Mouse (Mus musculus): ENCODE data around the gene Rfc4. TPM values are rescaled to one million over a fixed set of nuclear protein-coding genes. Genes with fewer than 3 reads are reported as not detected.

Rfc4 gene
- polyA plus RNA-seq, 1 experiment from 2014 or later = 2.4 TPM

DNA sequence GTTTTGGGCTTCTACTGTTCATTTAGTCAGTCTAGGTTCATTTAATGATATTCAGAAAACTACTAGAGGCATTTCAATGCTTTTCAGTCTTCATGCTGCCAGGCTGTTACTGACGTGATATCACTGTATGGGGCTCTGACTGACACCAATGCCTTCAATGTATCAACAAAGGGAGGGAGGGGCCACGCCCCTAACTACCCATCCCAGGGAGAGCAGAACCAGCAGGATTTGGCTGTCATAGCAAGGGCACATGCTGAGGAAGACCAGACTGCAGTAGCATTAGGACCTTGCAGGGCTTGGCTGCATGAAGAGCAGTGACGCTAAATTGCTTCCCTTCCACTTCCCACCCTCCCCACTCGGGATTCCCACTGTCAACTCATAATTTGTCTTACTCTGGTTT, 10.4 kb downstream of the Rfc4 start:
- Histone ChIP-seq H3K27ac (no peak overlapping the region), H3K36me3 (ENCODE audit: inconsistent target) (peaks cover 16% of the 10 kb centered on the region), H3K4me3 (ENCODE audit: inconsistent target) (no peak overlapping the region), H3K79me2 (ENCODE audit: inconsistent target) (no peaks in the 10 kb centered on the region)
- 93% methylated on average over 4 of the region's 4 CpGs for WGBS (ENCODE audit: missing documents)

DNA sequence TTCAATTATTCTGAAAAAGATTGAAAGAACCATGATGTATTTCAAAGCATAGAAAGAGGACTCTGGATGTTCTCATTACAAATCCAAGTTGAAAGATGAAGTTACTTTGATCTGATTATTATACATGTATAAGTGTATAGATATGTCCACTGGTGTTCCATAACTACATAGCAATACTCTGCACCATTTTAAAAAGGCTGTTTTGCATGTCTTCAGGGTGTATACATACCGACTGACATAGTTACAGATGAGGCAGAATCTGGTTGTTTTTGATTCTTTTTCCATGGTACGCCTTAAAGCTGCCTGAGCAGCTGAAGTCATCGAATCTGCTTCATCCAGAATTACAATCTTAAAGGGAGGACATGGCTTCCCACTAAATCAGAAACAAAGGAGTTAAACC, 12.1 kb downstream of the Rfc4 start:
- Histone ChIP-seq H3K79me2 (ENCODE audit: inconsistent target) (peaks cover 15% of the 10 kb centered on the region), H3K27ac (no peak overlapping the region), H3K4me3 (ENCODE audit: inconsistent target) (no peak overlapping the region), H3K36me3 (ENCODE audit: inconsistent target) (peaks cover 29% of the 10 kb centered on the region)
- WGBS (ENCODE audit: missing documents) = 87% methylated on average over 3 of the region's 3 CpGs

DNA sequence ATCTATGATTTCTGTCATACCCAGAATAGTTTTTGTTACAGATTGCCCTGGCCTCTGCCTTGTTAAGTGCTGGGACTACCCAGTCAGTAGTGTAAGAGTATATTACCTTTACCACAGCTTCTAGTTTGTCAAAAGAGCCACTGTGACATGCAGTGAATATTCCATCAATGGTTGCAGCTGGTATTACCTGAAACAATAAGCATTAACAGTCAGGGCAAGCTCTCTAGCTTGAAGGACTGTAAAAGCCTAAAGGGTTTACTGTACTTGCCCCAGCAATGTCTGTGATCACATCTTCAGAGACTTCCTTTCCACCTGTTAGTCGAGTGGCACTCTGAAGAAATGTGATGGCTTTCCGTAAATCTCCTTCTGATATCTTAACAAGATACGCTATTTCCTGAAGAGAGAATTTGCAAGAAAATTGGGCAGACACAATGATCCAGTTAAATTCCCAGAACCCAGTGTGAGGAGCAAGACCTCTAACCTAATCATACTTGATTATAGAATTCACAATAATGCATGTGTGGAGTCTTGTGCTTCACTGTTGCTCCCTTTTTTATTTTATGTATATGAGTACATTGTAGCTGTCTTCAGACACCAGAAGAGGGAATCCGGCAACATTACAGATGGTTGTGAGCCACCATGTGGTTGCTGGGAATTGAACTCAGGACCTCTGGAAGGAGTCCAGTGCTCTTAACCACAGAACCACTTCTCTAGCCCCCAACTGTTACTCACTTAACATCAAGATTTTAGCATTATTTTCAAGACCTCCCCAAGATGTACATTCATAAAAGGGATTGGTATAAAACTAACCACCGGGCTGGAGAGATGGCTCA, 13.0 kb downstream of the Rfc4 start:
- 72% methylated on average over 5 of the region's 5 CpGs for WGBS (ENCODE audit: missing documents)
- Histone ChIP-seq H3K4me3 (ENCODE audit: inconsistent target) (no peak overlapping the region), H3K27ac (no peak overlapping the region), H3K79me2 (ENCODE audit: inconsistent target) (peaks cover 24% of the 10 kb centered on the region), H3K36me3 (ENCODE audit: inconsistent target) (peaks cover 39% of the 10 kb centered on the region)

DNA sequence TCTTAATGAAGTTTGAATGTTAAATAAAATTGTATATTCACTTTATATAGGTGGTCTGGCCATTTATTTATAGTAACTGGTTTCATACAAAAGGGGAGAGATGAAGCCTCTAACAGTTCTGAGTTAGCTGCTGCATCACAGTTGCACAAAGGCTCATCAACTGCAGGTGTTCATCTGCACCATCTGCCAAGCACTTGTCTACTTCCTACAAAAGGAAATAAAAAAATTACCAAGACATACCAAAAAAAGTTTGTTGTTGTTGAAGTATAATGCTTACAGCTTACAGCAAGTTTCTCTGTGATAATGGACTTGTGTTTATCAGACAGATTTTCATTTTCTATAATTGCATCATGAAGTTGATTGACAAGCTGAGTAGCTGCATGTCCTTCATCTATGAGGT, 13.6 kb downstream of the Rfc4 start:
- no peak overlapping the region for H3K4me3 ChIP-seq (ENCODE audit: inconsistent target)
- H3K79me2 ChIP-seq (ENCODE audit: inconsistent target) = peaks cover 31% of the 10 kb centered on the region
- H3K27ac ChIP-seq = no peak overlapping the region
- H3K36me3 ChIP-seq (ENCODE audit: inconsistent target) = peaks cover 45% of the 10 kb centered on the region

GRCm38 (mm10) chr16:23112861-23113435, 14.6 kb downstream of the Rfc4 start:
- H3K27ac ChIP-seq = no peak overlapping the region
- H3K4me3 ChIP-seq (ENCODE audit: inconsistent target) = no peak overlapping the region
- H3K36me3 ChIP-seq (ENCODE audit: inconsistent target) = peaks cover 47% of the 10 kb centered on the region
- 78% methylated on average over 8 of the region's 9 CpGs for WGBS (ENCODE audit: missing documents)
- H3K79me2 ChIP-seq (ENCODE audit: inconsistent target) = peaks cover 40% of the 10 kb centered on the region

DNA sequence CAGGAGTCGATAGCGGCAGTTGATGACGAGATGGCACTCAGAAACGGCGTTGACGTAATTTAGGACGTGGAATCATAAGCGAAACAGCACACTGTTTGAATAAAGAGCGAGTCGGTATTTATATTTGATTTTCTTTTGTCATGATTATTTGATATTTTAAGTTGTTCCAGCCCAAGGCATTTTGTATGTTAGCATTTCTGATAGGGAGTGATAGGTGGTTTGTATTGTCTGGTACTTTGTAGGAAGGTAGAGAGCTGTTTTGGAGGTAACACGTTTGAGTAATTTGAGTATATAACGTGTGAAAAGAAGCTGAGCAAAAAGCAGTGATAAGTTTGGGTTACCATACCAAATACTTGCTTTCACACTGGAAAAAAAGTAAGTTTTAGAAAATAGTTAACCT, 15.2 kb downstream of the Rfc4 start:
- Histone ChIP-seq H3K4me3 (ENCODE audit: inconsistent target) (no peak overlapping the region), H3K27ac (no peak overlapping the region), H3K79me2 (ENCODE audit: inconsistent target) (peaks cover 45% of the 10 kb centered on the region), H3K36me3 (ENCODE audit: inconsistent target) (peaks cover 47% of the 10 kb centered on the region)
- 89% methylated on average over 12 of the region's 12 CpGs for WGBS (ENCODE audit: missing documents)

DNA sequence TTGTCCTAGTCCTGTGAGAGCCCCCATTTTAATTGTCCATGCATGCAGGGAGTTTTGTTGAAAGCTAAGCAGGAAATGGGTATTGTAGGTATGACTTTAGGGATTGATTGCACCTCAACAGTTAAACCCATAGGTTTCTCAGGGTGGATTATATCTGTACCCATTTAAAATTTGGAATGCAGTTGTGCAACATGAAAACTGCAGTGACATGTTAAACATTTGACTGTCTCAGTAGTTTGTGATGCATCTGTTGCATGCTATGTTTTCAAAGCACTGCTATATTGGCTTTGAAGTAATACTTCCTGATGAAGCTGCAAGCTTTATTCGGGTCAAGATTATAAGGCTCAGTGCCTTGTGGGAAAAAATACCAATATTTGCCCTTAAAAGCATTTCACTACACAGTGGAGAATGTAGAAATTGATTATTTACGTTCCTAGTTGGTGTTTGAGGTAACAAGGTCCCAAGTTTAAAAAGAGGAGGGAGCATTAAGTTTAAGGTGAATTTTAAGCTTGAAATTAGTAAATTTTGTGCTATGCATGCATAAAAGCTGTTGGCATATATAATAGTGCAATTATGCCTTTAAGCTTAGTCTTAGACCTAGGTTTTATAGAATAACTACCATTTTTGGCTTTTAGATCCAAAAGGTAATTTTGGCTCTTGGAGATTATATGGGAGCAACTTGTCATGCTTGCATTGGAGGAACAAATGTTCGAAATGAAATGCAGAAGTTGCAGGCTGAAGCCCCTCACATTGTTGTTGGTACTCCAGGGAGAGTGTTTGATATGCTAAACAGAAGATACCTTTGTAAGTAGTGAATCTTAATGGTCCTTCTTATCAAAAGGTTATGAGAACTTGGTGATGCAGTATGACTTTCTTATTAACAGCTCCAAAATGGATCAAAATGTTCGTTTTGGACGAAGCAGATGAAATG, 17.9 kb downstream of the Rfc4 start:
- Histone ChIP-seq H3K4me3 (ENCODE audit: inconsistent target) (peak overlapping the region; percentile 99), H3K36me3 (ENCODE audit: inconsistent target) (peaks cover 47% of the 10 kb centered on the region), H3K79me2 (ENCODE audit: inconsistent target) (peaks cover 45% of the 10 kb centered on the region), H3K27ac (no peak overlapping the region)
- WGBS (ENCODE audit: missing documents) = 38% methylated on average over 5 of the region's 5 CpGs

- Histone ChIP-seq H3K79me2 (ENCODE audit: inconsistent target) (peaks cover 45% of the 10 kb centered on the region), H3K4me3 (ENCODE audit: inconsistent target) (peak overlapping the region; percentile 99), H3K36me3 (ENCODE audit: inconsistent target) (peaks cover 42% of the 10 kb centered on the region), H3K27ac (peak overlapping the region; percentile 97)
- WGBS (ENCODE audit: missing documents) = 8% methylated on average over 5 of the region's 5 CpGs
Observed at GRCm38 (mm10) chr16:23108943-23109342, 18.6 kb downstream of the Rfc4 start.

GRCm38 (mm10) chr16:23107946-23108759, 19.4 kb downstream of the Rfc4 start:
- H3K4me3 ChIP-seq (ENCODE audit: inconsistent target) = peak overlapping the region; percentile 99
- H3K27ac ChIP-seq = peak overlapping the region; percentile 97
- H3K36me3 ChIP-seq (ENCODE audit: inconsistent target) = peaks cover 40% of the 10 kb centered on the region
- peaks cover 45% of the 10 kb centered on the region for H3K79me2 ChIP-seq (ENCODE audit: inconsistent target)
- WGBS (ENCODE audit: missing documents) = under 1% methylated on average over 40 of the region's 52 CpGs

- Histone ChIP-seq H3K36me3 (ENCODE audit: inconsistent target) (peaks cover 33% of the 10 kb centered on the region), H3K79me2 (ENCODE audit: inconsistent target) (peaks cover 45% of the 10 kb centered on the region), H3K27ac (peak within 1 kb of the TSS; percentile 97), H3K4me3 (ENCODE audit: inconsistent target) (peak within 1 kb of the TSS; percentile 99)
- under 1% methylated on average over 70 of the region's 71 CpGs for WGBS (ENCODE audit: missing documents)
Observed at GRCm38 (mm10) chr16:23107231-23107942, 20.1 kb downstream of the Rfc4 start, which contains the start of gene Eif4a2. Eif4a2 (plus strand) TSS chr16:23107444.

- WGBS (ENCODE audit: missing documents) = 59% methylated on average over 7 of the region's 7 CpGs
- Histone ChIP-seq H3K4me3 (ENCODE audit: inconsistent target) (no peak overlapping the region), H3K79me2 (ENCODE audit: inconsistent target) (peaks cover 36% of the 10 kb centered on the region), H3K27ac (no peak overlapping the region), H3K36me3 (ENCODE audit: inconsistent target) (peaks cover 22% of the 10 kb centered on the region)
Observed at GRCm38 (mm10) chr16:23106121-23106520, 21.4 kb downstream of the Rfc4 start.

DNA sequence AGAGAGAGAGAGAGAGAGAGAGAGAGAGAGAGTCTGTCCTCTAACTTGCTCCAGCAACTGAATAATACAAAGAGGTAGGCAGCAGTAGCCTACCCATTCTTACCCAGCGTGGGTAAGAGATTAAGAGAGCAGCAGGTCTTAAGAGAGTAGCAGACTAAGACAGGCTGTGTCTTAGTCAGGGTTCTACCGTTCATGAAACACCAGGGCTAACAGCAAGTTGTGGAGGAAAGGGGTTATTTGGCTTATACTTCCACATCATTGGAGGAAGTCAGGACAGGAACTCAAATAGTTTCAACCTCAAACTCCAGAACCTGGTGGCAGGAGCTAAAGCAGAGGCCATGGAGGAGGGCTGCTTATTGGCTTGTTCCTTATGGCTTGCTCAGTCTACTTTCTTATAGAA, 23.7 kb downstream of the Rfc4 start:
- Histone ChIP-seq H3K79me2 (ENCODE audit: inconsistent target) (peaks cover 13% of the 10 kb centered on the region), H3K4me3 (ENCODE audit: inconsistent target) (no peak overlapping the region), H3K27ac (no peak overlapping the region), H3K36me3 (ENCODE audit: inconsistent target) (peaks cover 1% of the 10 kb centered on the region; the same call in 1 of the 2 replicates)
- WGBS (ENCODE audit: missing documents) = 15% methylated on average over 2 of the region's 2 CpGs

DNA sequence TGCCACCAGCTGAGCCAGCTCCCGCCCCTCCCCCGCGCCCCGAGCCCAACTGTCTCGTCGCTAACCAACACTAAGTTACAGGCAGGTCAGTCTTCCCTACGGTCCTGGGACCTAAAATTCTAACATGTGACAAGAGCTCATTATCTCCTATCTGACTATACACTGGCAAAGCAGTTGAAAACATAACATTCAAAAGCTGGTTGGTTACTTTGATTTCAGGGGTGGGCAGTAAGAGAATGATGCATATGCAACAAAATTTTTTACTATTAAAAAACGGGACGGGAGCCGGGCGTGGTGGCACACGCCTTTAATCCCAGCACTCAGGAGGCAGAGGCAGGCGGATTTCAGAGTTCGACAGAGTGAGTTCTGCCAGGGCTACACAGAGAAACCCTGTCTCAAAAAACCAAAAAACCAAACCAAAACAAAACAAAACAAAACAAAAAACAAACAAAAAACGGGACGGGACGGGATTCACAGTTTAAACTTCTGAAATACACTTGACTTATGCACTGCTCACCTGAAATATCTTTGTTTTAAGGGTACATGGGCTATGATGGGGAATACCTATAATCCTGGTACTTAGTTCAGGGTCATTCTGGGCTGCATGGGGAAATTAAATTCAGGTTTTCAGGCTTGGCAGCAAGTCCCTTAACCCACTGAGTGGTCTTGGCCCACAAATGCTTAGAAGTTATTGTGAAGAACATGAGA, 24.3 kb downstream of the Rfc4 start:
- no peaks in the 10 kb centered on the region for H3K36me3 ChIP-seq (ENCODE audit: inconsistent target)
- WGBS (ENCODE audit: missing documents) = 37% methylated on average over 17 of the region's 17 CpGs
- H3K27ac ChIP-seq = no peak overlapping the region
- no peak overlapping the region for H3K4me3 ChIP-seq (ENCODE audit: inconsistent target)
- peaks cover 7% of the 10 kb centered on the region for H3K79me2 ChIP-seq (ENCODE audit: inconsistent target)
